ENCODE assay signal across 29 mouse cellular contexts in the genomic region with DNA sequence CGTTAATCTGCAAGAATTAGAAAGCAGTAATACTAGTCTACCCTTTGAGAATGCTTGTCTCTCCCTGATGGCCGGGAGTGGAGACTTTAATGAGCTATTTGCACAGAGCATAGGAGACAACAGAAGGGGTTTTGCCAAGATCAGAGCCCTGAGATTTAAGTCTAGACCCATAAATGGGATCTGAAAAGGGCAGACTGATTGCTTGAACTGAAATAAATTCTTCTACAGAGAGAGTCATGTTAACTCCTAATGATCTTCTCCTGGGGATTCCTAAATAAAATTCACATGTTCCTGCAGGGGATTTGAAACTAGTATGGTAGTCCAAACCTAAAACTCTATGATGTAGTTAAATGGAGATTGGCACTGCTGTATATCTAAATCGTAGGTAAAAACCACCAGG.
DNase-seq lines count a peak whose midpoint lies in the region; ATAC-seq and TF ChIP-seq lines count a peak whose summit lies in the region.
"Had no signal": no experiment of that assay in that cellular context is flagged by ENCODE, and none has a peak within 500 bp of the region (broad histone marks: within the 10 kb centered on the region; RNA-seq: fewer than 3 reads in every experiment).

No protein-coding gene starts in this region.

- no peak overlapping the region for H3K4me2 ChIP-seq in embryonic facial prominence, embryonic 11.5 days (ENCODE audit: low read depth, low read length)
- no peak overlapping the region for H3K4me2 ChIP-seq in midbrain, embryonic 14.5 days (ENCODE audit: low read length)
- H3K4me2 ChIP-seq in midbrain, embryonic 11.5 days: no peak overlapping the region
- H3K4me2 ChIP-seq: embryonic facial prominence, embryonic 12.5 days; forebrain, embryonic 12.5 days; forebrain, embryonic 15.5 days; heart, embryonic 13.5 days; hindbrain, embryonic 14.5 days had no signal

- H3K9me3 ChIP-seq in embryonic facial prominence, embryonic 11.5 days (replicated peaks; ENCODE audit: control insufficient read depth, low read length): no peaks in the 10 kb centered on the region
- no peaks in the 10 kb centered on the region for H3K9me3 ChIP-seq in embryonic facial prominence, embryonic 10.5 days
- no peaks in the 10 kb centered on the region for H3K9me3 ChIP-seq in midbrain, embryonic 14.5 days (ENCODE audit: control insufficient read depth, low read length)
- H3K9me3 ChIP-seq in midbrain, embryonic 11.5 days (ENCODE audit: control insufficient read depth, low read length): no peaks in the 10 kb centered on the region
- H3K9me3 ChIP-seq: embryonic facial prominence, embryonic 12.5 days; forebrain, embryonic 12.5 days; forebrain, embryonic 15.5 days; heart, embryonic 10.5 days; heart, embryonic 13.5 days had no signal

- TF ChIP-seq POLR2A in thymus, adult 2 months (IDR thresholded peaks at IDR 0.05; ENCODE audit: control insufficient read depth, extremely low read depth, insufficient read depth, low read length, poor library complexity): no peak

- H3K4me1 ChIP-seq in embryonic facial prominence, embryonic 11.5 days (ENCODE audit: control insufficient read depth, insufficient read depth, low read length): no peaks in the 10 kb centered on the region
- H3K4me1 ChIP-seq in embryonic facial prominence, embryonic 10.5 days: no peaks in the 10 kb centered on the region
- H3K4me1 ChIP-seq in midbrain, embryonic 14.5 days (ENCODE audit: control insufficient read depth, insufficient read depth, low read length): no peaks in the 10 kb centered on the region
- H3K4me1 ChIP-seq in midbrain, embryonic 11.5 days (ENCODE audit: control insufficient read depth, insufficient read depth, low read length): no peaks in the 10 kb centered on the region
- no peaks in the 10 kb centered on the region for H3K4me1 ChIP-seq in thymus, adult 2 months (replicated peaks; ENCODE audit: control insufficient read depth, insufficient read depth, low read length)
- H3K4me1 ChIP-seq: embryonic facial prominence, embryonic 12.5 days; forebrain, embryonic 12.5 days; forebrain, embryonic 15.5 days; heart, embryonic 10.5 days; heart, embryonic 13.5 days had no signal

- no peak for ATAC-seq in embryonic facial prominence, embryonic 11.5 days (replicated peaks; ENCODE audit: insufficient number of reproducible peaks, low FRiP score, low TSS enrichment, low read depth)
- ATAC-seq in midbrain, embryonic 14.5 days (ENCODE audit: low FRiP score, low TSS enrichment): no peak
- ATAC-seq in midbrain, embryonic 11.5 days (ENCODE audit: low FRiP score): no peak
- ATAC-seq: forebrain, embryonic 15.5 days; hindbrain, postnatal 0 days; Patski had no signal

- TF ChIP-seq CTCF in thymus, adult 2 months (IDR thresholded peaks at IDR 0.05; ENCODE audit: borderline replicate concordance, control insufficient read depth, extremely low read depth, insufficient read depth, low read length, poor library complexity): no peak

- peak; percentile 30 for DNase-seq in embryonic facial prominence, embryonic 11.5 days (ENCODE audit: low spot score)
- DNase-seq in embryonic facial prominence, embryonic 10.5 days (ENCODE audit: low spot score): no peak
- peak; percentile 11 for DNase-seq in midbrain, embryonic 14.5 days
- DNase-seq in midbrain, embryonic 11.5 days (ENCODE audit: low spot score, missing footprints): no peak
- peak; percentile 63 for DNase-seq in hindlimb bud, embryonic 11.5 days (ENCODE audit: extremely low spot score, low read depth, low spot score)
- no peak for DNase-seq in thymus, adult 2 months
- no peak for DNase-seq in cerebellum, adult 18-20 months
- DNase-seq: adrenal gland, adult 2 months; adrenal gland, postnatal 14 days; B cell, adult 2 months; cerebellum, adult 11-12 months; cerebellum, adult 9-10 months; cerebellum, postnatal 14 days; gastrocnemius, postnatal 10 days; gastrocnemius, postnatal 36 days; heart, adult 2 months; heart, postnatal 14 days; heart, postnatal 4 days had no signal

- H3K36me3 ChIP-seq in embryonic facial prominence, embryonic 11.5 days (replicated peaks; ENCODE audit: control insufficient read depth, insufficient read depth, low read depth, low read length): no peaks in the 10 kb centered on the region
- no peaks in the 10 kb centered on the region for H3K36me3 ChIP-seq in embryonic facial prominence, embryonic 10.5 days (replicated peaks)
- H3K36me3 ChIP-seq in midbrain, embryonic 14.5 days (ENCODE audit: control insufficient read depth, insufficient read depth, low read length): no peaks in the 10 kb centered on the region
- no peaks in the 10 kb centered on the region for H3K36me3 ChIP-seq in midbrain, embryonic 11.5 days (ENCODE audit: control insufficient read depth, insufficient read depth, low read length)
- H3K36me3 ChIP-seq in thymus, adult 2 months (ENCODE audit: control insufficient read depth, insufficient read depth, low read length): no peaks in the 10 kb centered on the region
- H3K36me3 ChIP-seq: embryonic facial prominence, embryonic 12.5 days; forebrain, embryonic 12.5 days; forebrain, embryonic 15.5 days; G1E; heart, embryonic 10.5 days; heart, embryonic 13.5 days had no signal

- no peak overlapping the region for H3K27ac ChIP-seq in embryonic facial prominence, embryonic 11.5 days (replicated peaks; ENCODE audit: low read depth, low read length)
- no peak overlapping the region for H3K27ac ChIP-seq in embryonic facial prominence, embryonic 10.5 days (replicated peaks)
- no peak overlapping the region for H3K27ac ChIP-seq in midbrain, embryonic 14.5 days (replicated peaks; ENCODE audit: low read depth, low read length)
- H3K27ac ChIP-seq in midbrain, embryonic 11.5 days (ENCODE audit: low read depth, low read length): no peak overlapping the region
- no peak overlapping the region for H3K27ac ChIP-seq in thymus, adult 2 months (ENCODE audit: control insufficient read depth, insufficient read depth, low read length)
- H3K27ac ChIP-seq: embryonic facial prominence, embryonic 12.5 days; forebrain, embryonic 12.5 days; forebrain, embryonic 15.5 days; heart, adult 2 months; heart, embryonic 10.5 days; heart, embryonic 13.5 days; hindbrain, embryonic 14.5 days; hindbrain, postnatal 0 days had no signal

- 56% methylated on average over 3 of the region's 3 CpGs for WGBS in embryonic facial prominence, embryonic 11.5 days
- 73% methylated on average over 3 of the region's 3 CpGs for WGBS in embryonic facial prominence, embryonic 10.5 days
- WGBS in midbrain, embryonic 14.5 days: 62% methylated on average over 3 of the region's 3 CpGs
- WGBS in midbrain, embryonic 11.5 days: 73% methylated on average over 3 of the region's 3 CpGs
- WGBS in thymus, adult 2 months: 91% methylated on average over 3 of the region's 3 CpGs

- H3K9ac ChIP-seq in embryonic facial prominence, embryonic 11.5 days (replicated peaks; ENCODE audit: low read length): no peak overlapping the region
- H3K9ac ChIP-seq in midbrain, embryonic 14.5 days (replicated peaks; ENCODE audit: low read length): no peak overlapping the region
- H3K9ac ChIP-seq in midbrain, embryonic 11.5 days (ENCODE audit: low read length): no peak overlapping the region
- H3K9ac ChIP-seq: embryonic facial prominence, embryonic 12.5 days; forebrain, embryonic 12.5 days; forebrain, embryonic 15.5 days; heart, embryonic 13.5 days; hindbrain, embryonic 14.5 days had no signal

- no peaks in the 10 kb centered on the region for H3K27me3 ChIP-seq in embryonic facial prominence, embryonic 11.5 days (ENCODE audit: control insufficient read depth, insufficient read depth, low read length)
- no peaks in the 10 kb centered on the region for H3K27me3 ChIP-seq in embryonic facial prominence, embryonic 10.5 days (replicated peaks; ENCODE audit: low read depth, poor library complexity, severe bottlenecking)
- H3K27me3 ChIP-seq in midbrain, embryonic 14.5 days (ENCODE audit: control insufficient read depth, insufficient read depth, low read length): no peaks in the 10 kb centered on the region
- H3K27me3 ChIP-seq in midbrain, embryonic 11.5 days (ENCODE audit: control insufficient read depth, insufficient read depth, low read length): no peaks in the 10 kb centered on the region
- H3K27me3 ChIP-seq in thymus, adult 2 months (ENCODE audit: control insufficient read depth, insufficient read depth, low read length): no peaks in the 10 kb centered on the region
- H3K27me3 ChIP-seq: CH12.LX; embryonic facial prominence, embryonic 12.5 days; forebrain, embryonic 12.5 days; forebrain, embryonic 15.5 days; heart, embryonic 13.5 days had no signal

- no peak overlapping the region for H3K4me3 ChIP-seq in embryonic facial prominence, embryonic 11.5 days (ENCODE audit: low read depth, low read length)
- H3K4me3 ChIP-seq in embryonic facial prominence, embryonic 10.5 days: no peak overlapping the region
- no peak overlapping the region for H3K4me3 ChIP-seq in midbrain, embryonic 14.5 days (replicated peaks; ENCODE audit: low read depth, low read length)
- H3K4me3 ChIP-seq in midbrain, embryonic 11.5 days (ENCODE audit: low read depth, low read length): no peak overlapping the region
- no peak overlapping the region for H3K4me3 ChIP-seq in thymus, adult 2 months (ENCODE audit: control insufficient read depth, insufficient read depth, low read length)
- H3K4me3 ChIP-seq: embryonic facial prominence, embryonic 12.5 days; erythroblast, embryonic 14.5 days; forebrain, embryonic 12.5 days; forebrain, embryonic 15.5 days; heart, adult 2 months; heart, embryonic 10.5 days; heart, embryonic 13.5 days had no signal

Comparison
In these comparisons a context has a peak if more than half of its experiments do, and no peak if none do; other contexts are left out.
1. DNase-seq: peak in embryonic facial prominence, embryonic 11.5 days (single experiment), midbrain, embryonic 14.5 days (single experiment) and hindlimb bud, embryonic 11.5 days (single experiment); none in embryonic facial prominence, embryonic 10.5 days (single experiment), midbrain, embryonic 11.5 days (single experiment), thymus, adult 2 months (single experiment) and cerebellum, adult 18-20 months (0 of 2).